Mouse (Mus musculus) adrenal gland, postnatal 4 days (tissue): Measurements from ENCODE around the gene Ctsll3. TPM values are rescaled to one million over a fixed set of nuclear protein-coding genes. Genes with fewer than 3 reads are reported as not detected.

Source experiments
- DNase-seq, 2 experiments: peaks; one replicate each; pipeline ENCODE4 v3.0.0; 2021 to 2022; ENCODE audit warnings: low spot score in 2 of 2, mixed read lengths in 2 of 2
- long read RNA-seq, 2 experiments: library from polyadenylated mRNA; stranded (forward); transcript quantifications; one replicate each; pipeline ENCODE4 v2.0.0; 2021
- total RNA-seq, 2 experiments: library from RNA; stranded (reverse); gene quantifications; 2 replicates each; pipeline ENCODE4 v1.2.3; 2021

Gene Ctsll3
- not detected for total RNA-seq
- long read RNA-seq, experiment 1, result 0 reads
- long read RNA-seq, experiment 2, result 0 reads

- no peak for DNase-seq
Measured at GRCm38 (mm10) chr13:60802749-60803148, at the start of gene Ctsll3. Ctsll3 (minus strand) TSS chr13:60802849.

- no peak for DNase-seq
Measured at GRCm38 (mm10) chr13:60848241-60849120, 45.8 kb upstream of the Ctsll3 start.

- no peak for DNase-seq
Measured at GRCm38 (mm10) chr13:60843153-60843552, 40.5 kb upstream of the Ctsll3 start.

- no peak for DNase-seq
Measured at GRCm38 (mm10) chr13:60842703-60843102, 40.1 kb upstream of the Ctsll3 start.

- DNase-seq, result no peak
Measured at GRCm38 (mm10) chr13:60839353-60839902, 36.8 kb upstream of the Ctsll3 start.

- DNase-seq, result no peak
Measured at GRCm38 (mm10) chr13:60826052-60826451, 23.4 kb upstream of the Ctsll3 start.

- no peak for DNase-seq
Measured at GRCm38 (mm10) chr13:60820486-60821175, 18.0 kb upstream of the Ctsll3 start.

GRCm38 (mm10) chr13:60819469-60819868 is 16.8 kb upstream of the Ctsll3 start:
- DNase-seq, result no peak

- DNase-seq, result no peak
Measured at GRCm38 (mm10) chr13:60813722-60814121, 11.1 kb upstream of the Ctsll3 start.

- no peak for DNase-seq
Measured at GRCm38 (mm10) chr13:60812768-60813167, 10.1 kb upstream of the Ctsll3 start.

- DNase-seq, result no peak
Measured at GRCm38 (mm10) chr13:60809690-60810089, 7.0 kb upstream of the Ctsll3 start.

- no peak for DNase-seq
Measured at GRCm38 (mm10) chr13:60789466-60789865, 13.2 kb downstream of the Ctsll3 start.

- DNase-seq, result no peak
Measured at GRCm38 (mm10) chr13:60786264-60786663, 16.4 kb downstream of the Ctsll3 start, which contains the start of gene BC051665. BC051665 (minus strand) TSS chr13:60786364.

- no peak for DNase-seq
Measured at GRCm38 (mm10) chr13:60783301-60783700, 19.3 kb downstream of the Ctsll3 start.

GRCm38 (mm10) chr13:60780534-60780933 is 22.1 kb downstream of the Ctsll3 start:
- no peak for DNase-seq

GRCm38 (mm10) chr13:60761161-60761560 is 41.5 kb downstream of the Ctsll3 start:
- no peak for DNase-seq

GRCm38 (mm10) chr13:60760392-60760791 is 42.3 kb downstream of the Ctsll3 start:
- DNase-seq, result no peak

- no peak for DNase-seq
Measured at GRCm38 (mm10) chr13:60759136-60759535, 43.5 kb downstream of the Ctsll3 start.

GRCm38 (mm10) chr13:60757292-60757691 is 45.4 kb downstream of the Ctsll3 start:
- DNase-seq, result no peak

- DNase-seq, result no peak
Measured at GRCm38 (mm10) chr13:60755251-60755650, 47.4 kb downstream of the Ctsll3 start.

GRCm38 (mm10) chr13:60753216-60753615 is 49.4 kb downstream of the Ctsll3 start:
- no peak for DNase-seq

- no peak for DNase-seq
Measured at GRCm38 (mm10) chr13:60750930-60751329, 51.7 kb downstream of the Ctsll3 start.
